ENCODE assay signal across 17 mouse cellular contexts in the genomic region with DNA sequence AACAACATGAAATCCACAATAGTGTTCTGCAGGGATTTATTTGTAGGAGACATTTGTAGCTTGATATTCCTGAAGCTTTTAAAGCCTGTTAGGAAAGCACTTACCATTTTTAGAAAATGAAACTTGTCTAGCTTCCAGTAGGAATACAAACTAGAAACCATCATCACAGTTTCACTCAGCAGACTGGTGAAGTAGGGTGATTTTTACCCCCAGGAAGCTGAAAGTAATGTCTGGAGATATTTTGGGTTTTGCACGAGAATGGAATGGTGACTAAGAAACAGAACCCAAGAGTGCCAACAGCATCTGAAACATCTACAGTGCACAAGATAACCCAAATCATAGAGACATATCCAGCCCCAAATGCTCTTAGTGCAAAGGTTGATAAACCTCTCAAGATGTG.
"Had no signal": no experiment of that assay in that cellular context is flagged by ENCODE, and none has a peak within 500 bp of the region (broad histone marks: within the 10 kb centered on the region; RNA-seq: fewer than 3 reads in every experiment).

No protein-coding gene starts in this region.

- DNase-seq: gastrocnemius, adult 2 months; gastrocnemius, postnatal 10 days; gastrocnemius, postnatal 25 days; heart, adult 18-20 months; heart, postnatal 10 days; heart, postnatal 4 days; kidney, adult 18-20 months; kidney, adult 8-10 months; kidney, postnatal 10 days; kidney, postnatal 25 days; kidney, postnatal 4 days; liver; liver, embryonic 13.5 days had no signal

- ATAC-seq: hindbrain, embryonic 16.5 days; inflammation-experienced regulatory T-cells, adult 6 months; intestine, embryonic 15.5 days; intestine, postnatal 0 days had no signal
